Mouse (Mus musculus): Measurements from ENCODE around the gene Kcnj10.

DNA sequence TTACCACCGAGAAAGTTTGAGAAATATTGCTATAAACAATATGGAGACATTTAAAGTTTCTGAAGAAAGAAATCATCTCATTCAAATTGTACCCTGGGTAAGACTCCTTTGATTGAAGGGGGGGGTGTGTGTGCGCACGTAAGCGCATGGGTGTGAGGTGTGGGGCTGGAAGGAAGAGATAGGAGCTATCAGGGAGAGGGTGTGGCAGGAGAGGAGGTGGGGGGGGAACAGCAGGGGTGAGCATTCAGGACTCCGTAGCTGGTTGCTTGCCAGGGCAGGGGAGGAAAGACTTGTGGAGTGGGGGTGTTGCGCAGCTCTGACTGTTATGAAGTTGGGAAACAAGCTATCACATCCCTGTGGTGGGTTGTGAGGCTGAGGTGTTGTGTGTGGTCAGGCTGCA lies 36.6 kb upstream of the Kcnj10 start:
- TF ChIP-seq CTCF (IDR thresholded peaks at IDR 0.05; ENCODE audit: control insufficient read depth, insufficient read depth, low read length) (no peak), POLR2A (IDR thresholded peaks at IDR 0.05; ENCODE audit: borderline replicate concordance, control insufficient read depth, low read depth, low read length) (no peak)

Data from bone marrow, adult 2 months (tissue).